Mouse (Mus musculus): ENCODE measurements at regions not wholly inside any gene's neighbourhood (a gene's known extent, or its start where the extent isn't known, plus 50 kb on each side); places are given as distances from the start of the nearest gene placed in this dataset.
A peak's percentile ranks its signal among the peaks of the same experiment; 100 is the strongest.

DNA sequence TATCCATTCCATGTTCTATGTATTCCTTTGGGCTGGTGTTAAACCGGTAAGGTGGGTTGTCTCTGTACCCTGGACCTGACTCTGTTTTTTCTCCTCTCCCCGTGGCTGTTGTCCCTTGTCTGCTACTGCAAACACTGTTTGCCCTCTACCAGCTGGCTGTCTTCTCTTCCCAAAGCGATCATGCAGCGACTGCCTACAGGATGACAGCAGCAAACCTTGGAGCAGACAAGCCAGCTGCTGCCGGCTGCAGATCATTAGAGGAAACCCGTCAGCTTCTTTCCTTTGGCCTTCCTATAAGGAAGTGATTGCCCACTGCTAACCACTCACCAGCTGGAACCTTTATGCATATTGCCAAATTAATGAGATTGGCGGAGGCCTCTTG, 56.4 kb upstream of the Bmp2k start:
- TF ChIP-seq CTCF (IDR thresholded peaks at IDR 0.05; ENCODE audit: low read depth): no peak
- DNase-seq (ENCODE audit: low spot score) (peak; percentile 63), ATAC-seq (peak; percentile 85)
- no peaks in the 10 kb centered on the region; the same call in 1 of the 2 replicates for H3K4me1 ChIP-seq (ENCODE audit: insufficient read depth, low read length)
- no peaks in the 10 kb centered on the region for H3K9me3 ChIP-seq (ENCODE audit: low read length)
- H3K4me2 ChIP-seq (ENCODE audit: low read depth, low read length): no peak overlapping the region
- H3K27me3 ChIP-seq (ENCODE audit: insufficient read depth, low read length): no peaks in the 10 kb centered on the region
- WGBS: 32% methylated on average over 7 of the region's 7 CpGs
- no peaks in the 10 kb centered on the region for H3K36me3 ChIP-seq (ENCODE audit: insufficient read depth, low read length)
- no peak overlapping the region for H3K9ac ChIP-seq (replicated peaks; ENCODE audit: low read length)
- peak overlapping the region; percentile 41; the same call in 1 of the 2 replicates for H3K27ac ChIP-seq
- H3K4me3 ChIP-seq (ENCODE audit: low read length): no peak overlapping the region

DNA sequence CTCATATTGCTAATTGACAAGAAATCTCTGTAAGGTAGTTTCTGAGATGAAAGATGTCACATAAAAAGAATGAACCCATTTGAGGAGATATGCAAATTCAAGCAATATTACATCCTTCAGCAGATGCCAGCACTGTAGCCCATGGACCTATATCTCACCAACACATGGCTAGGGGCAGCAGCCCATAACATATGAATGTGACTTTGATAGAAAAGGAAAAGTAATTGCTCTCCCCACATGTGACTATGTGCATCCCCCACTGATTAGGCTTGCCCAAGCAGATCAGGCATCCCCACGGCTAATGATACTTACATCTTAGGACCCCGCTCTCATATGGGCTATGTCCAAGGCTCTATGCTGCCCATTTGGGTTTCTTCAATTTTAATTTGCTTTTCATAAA, 56.0 kb upstream of the Bmp2k start:
- DNase-seq (ENCODE audit: low spot score) (no peak), ATAC-seq (peak; percentile 57)
- WGBS: 59% methylated on average over 2 of the region's 2 CpGs
- no peaks in the 10 kb centered on the region for H3K36me3 ChIP-seq (ENCODE audit: insufficient read depth, low read length)
- no peak overlapping the region for H3K27ac ChIP-seq
- no peaks in the 10 kb centered on the region for H3K9me3 ChIP-seq (ENCODE audit: low read length)
- no peaks in the 10 kb centered on the region; the same call in 1 of the 2 replicates for H3K4me1 ChIP-seq (ENCODE audit: insufficient read depth, low read length)
- no peak overlapping the region for H3K9ac ChIP-seq (replicated peaks; ENCODE audit: low read length)
- H3K4me2 ChIP-seq (ENCODE audit: low read depth, low read length): no peak overlapping the region
- no peaks in the 10 kb centered on the region for H3K27me3 ChIP-seq (ENCODE audit: insufficient read depth, low read length)
- TF ChIP-seq CTCF (IDR thresholded peaks at IDR 0.05; ENCODE audit: low read depth): no peak
- no peak overlapping the region for H3K4me3 ChIP-seq (ENCODE audit: low read length)
